Mouse (Mus musculus) fat pad, adult 2 months (tissue): ENCODE measurements around the gene Pitx1.

Source experiments
- DNase-seq: peaks from one replicate; pipeline ENCODE4 v3.0.0-alpha.2; 2011; ENCODE audit warnings: low read depth, low spot score; ENCODE audit errors: extremely low read depth

Gene Pitx1

DNA sequence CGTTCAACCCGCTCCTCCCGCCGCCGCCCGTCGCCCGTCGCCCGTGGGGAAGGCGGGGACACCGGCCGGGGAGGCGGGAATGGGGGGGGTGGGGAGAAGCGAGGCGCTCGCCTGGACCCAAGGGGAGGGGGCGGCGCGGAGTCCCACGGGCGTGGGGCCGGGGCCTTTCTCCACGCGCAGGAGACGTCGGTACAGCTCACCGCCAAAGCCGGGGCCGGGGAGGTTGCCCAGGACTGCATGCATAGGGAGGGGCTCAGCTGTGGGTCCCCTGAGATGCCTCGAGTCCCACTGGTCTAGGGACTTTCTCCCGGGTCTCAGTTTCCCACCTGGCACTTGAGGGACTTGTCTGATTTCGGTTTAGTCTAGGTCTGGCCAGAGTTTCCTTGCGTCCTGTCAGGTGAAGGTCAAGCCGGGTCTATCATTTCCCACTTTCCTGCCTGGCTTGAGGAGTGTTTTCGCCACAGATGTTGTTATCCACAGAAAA lies at the start of gene Pitx1:
Pitx1 (minus strand) TSS at position 51 of the 484 bp plus-strand sequence.
- no peak for DNase-seq

DNA sequence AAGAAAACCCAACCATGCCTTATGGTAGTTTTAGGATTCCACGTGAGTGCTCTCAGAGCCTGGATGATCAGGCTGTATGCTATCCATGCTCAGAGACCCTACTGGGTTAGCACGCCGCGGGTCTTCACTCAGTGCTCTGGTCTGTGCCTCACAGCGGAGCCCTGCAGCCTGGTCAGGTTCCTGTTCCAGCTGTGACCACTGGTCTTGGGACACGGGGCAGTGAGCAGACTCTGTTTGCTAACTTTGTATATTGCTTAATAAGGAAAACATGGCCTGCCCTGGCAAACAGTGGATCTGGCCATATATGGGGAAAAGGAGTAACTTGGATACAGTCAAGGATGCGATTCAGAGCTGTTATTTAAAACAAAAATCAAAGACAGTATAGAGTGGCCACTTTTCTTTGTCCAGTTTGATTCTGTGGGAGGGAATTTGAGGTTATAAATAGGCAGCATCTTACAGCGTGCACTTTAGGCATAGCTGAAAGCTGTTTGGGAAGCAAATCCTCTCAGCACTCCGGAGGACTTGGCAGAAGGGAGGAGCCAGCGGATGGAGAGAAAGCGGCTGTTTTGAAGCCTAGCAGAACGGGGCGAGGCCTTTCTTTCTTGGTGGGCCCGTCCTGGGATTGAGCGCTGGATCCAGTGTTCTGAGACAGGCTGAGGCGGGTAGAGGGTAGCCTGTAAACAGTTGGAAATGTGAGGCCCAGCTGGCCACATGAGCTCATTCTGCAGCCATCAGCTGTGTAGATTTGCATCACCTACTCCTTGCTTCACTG lies 45.6 kb upstream of the Pitx1 start:
- no peak for DNase-seq

GRCm38 (mm10) chr13:55878353-55878752 lies 42.4 kb upstream of the Pitx1 start:
- no peak for DNase-seq

GRCm38 (mm10) chr13:55871410-55871809 lies 35.4 kb upstream of the Pitx1 start:
- DNase-seq, result no peak

DNA sequence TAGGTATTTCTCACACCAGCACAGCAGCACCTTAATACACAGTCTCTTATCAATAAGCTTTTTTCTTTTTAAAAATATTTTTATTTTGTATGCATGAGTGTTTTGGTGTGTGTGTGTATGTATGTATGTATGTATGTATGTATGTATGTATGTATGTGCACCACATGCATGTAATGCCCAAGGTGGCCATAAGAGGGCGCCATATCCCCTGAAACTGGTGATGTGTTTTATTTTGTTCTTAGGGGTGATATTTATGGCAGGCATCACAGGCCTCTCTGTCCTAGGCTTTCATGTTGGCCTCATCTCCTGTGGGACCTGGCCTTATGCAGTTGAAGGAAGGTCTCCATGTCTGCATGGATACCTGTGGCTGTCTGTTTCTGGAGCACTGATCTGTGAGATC lies 34.0 kb upstream of the Pitx1 start:
- DNase-seq, result no peak

DNA sequence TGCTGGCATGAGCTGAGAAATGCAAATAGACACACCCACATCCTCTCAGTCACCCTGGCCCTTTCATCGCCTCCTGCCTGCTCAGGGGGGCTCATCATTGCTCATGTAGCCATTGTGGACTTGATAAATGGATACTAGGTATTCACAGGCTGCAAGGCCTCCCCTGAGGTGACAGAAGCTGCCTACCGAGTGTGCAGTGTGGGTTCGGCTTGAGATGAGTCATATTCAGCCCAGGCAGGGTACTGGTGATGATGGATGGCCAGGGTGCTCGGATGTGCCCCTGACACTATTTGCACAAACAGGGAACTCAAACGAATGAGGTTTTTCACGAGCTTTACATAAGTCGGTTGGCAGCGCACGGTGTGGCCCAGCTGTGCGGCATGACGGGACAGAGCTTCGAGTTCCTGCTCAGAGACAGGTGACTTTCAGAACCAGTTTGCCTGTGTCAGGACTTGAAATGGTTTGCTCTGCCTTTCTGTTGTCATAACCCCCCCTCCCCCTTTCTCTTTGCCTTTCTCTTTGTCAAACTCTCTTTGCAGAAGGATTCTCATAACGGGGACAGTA lies 31.6 kb upstream of the Pitx1 start:
- DNase-seq, result no peak

- DNase-seq, result no peak
Measured at GRCm38 (mm10) chr13:55860483-55860882, 24.5 kb upstream of the Pitx1 start.

DNA sequence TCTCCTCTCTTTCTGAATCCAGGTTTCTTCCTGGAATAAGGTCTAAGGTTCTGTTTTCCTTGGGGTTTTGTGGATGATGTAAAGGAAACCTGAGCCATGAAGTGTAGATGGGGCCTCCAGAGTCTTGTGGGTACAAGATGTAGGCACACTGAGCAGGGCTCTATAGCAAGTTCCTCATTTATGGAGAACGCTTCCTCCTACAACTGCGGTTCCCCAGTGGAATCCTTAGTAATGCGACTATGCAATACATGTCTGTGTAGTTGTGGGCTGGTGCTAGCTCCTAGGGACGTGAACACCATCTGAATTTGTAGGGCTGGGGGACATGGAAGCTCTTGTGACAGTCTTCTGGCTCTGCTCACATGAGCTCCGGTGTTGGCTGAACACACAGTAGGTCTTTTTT lies 22.5 kb upstream of the Pitx1 start:
- no peak for DNase-seq

- no peak for DNase-seq
Measured at GRCm38 (mm10) chr13:55855793-55856192, 19.8 kb upstream of the Pitx1 start.

DNA sequence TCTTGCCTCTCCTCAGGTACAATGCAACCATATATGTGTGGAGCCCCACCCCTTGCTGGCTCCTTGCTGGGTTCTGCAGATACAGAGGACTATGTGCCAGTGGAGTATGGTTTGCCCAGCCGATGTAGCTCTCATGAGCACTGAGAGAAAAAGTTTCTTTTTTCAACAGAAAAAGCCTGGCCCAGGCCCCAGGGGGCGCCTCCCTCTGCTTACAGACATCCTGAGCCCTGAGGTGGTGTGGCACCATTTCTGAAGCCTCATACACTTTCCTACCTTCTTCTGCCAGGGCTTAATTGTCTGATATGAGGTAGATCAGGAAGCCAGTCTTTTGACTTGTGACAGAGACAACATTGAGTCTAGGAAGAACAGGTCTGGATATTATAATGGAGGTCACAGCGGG lies 16.2 kb upstream of the Pitx1 start:
- DNase-seq, result no peak

- no peak for DNase-seq
Measured at GRCm38 (mm10) chr13:55850726-55851125, 14.7 kb upstream of the Pitx1 start.

- no peak for DNase-seq
Measured at GRCm38 (mm10) chr13:55848604-55849190, 12.7 kb upstream of the Pitx1 start.

DNA sequence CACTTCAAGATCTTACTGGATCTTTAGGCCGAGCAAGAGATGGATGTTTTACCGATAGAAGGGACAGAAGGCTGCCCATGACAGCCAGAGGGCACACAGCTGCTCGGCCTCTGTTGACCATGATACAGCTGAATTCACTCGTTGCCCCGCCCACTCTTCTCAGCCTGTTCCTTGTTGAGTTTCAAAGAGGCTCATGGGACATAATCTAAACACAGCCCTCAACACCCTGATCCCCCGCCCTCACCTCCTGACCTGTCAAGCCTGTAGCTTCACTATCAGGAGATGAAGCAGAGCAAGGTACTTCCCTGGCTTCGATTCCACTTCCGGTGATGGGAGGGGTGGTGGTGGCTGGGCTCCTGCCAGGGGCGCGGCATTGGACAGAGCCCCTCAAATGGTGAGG lies 11.8 kb upstream of the Pitx1 start:
- DNase-seq, result no peak

GRCm38 (mm10) chr13:55843700-55844099 lies 7.7 kb upstream of the Pitx1 start:
- no peak for DNase-seq

DNA sequence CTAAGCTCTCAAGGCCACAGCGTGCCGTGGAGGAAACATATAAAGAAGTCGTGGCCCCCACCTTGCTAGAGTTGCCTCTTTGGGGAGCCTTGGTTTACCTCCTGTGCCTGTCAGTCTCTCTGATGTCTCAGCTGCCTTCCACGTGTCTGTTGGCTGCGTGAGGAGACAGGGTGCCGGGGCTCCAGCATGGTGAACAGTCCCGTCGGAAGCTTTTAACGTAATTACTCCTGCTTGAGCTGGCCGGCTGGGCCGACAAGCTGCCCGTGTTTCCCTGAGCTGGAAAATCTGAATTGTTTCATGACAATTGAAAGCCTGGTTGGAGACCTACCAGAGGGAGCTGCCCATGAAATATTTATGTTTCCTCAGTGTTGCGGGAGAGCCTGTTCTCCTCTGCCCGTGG lies 4.2 kb upstream of the Pitx1 start:
- no peak for DNase-seq

DNA sequence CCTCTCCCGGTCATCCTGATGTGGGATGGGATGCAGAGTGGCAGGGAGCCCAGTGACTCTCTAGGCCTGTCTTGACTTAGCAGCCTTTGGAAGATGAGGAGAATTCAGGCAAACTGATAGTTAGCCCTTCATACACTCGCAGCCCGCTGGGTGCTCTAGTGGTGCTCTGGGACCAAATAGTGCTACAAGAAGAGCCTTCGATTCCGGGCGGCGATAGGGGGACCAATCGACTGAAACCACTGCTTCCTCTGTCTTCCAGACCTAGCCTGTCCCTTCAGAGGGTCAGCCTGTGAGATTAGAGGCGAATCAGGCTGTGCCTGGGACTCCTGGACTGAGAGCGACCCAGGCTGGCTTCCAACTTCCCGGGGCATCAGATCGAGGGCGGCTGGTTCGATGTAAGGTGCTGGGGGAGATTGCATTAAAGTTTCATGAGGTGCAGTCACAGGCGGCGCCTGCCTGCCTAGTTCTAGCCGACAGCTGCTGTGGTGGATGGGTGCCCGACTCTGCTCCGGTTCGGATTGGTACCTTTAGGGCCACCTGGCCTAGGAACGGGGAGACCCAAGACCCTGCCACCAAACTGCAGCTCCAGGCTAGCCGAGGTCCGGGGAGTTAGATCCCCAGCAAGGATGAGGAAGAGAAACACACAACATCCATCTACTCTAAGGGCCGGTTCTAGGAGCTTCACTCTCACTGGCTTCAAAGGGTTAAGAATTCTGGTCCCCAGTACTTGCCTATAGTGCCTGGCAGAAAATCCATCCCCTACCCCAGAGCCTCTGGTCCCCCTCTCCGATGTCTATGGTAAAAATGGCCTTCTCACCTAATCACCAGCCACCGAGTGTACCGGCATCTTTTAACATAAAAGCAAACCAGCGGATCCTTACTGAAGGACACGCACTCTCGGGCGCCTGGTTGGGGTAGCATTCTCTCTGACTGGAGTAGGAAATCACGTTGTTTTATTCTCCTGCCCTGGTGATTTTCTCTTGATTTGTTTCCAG lies 1.1 kb upstream of the Pitx1 start:
- DNase-seq, result no peak

DNA sequence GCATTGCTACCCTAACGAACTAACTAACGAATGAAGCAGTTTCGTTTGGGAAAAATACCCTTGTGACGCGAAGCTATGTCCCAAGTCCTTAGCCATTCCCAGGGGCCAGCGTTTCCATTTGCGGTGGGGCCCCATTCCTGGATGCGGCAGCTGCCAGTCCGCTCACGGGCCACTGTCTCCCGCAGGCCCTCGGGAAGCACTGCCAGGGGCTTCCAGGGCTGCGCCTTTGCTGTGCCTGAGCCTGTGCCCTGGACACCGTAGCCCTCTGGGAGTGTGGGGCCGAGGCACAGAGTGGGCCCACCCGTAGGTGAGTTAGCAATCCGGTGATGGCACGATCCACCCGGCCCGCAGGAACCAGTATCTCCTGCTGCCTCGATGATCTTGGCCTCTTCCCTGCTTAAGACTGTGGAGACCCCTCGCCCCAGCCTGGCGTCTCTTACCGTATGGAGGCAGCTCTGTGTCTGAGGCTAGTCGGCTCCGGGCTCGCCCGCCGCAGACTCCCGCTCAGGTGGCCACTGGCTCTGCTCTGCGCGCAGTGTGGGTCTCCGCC lies 369 bp downstream of the Pitx1 start:
- DNase-seq, result no peak

DNA sequence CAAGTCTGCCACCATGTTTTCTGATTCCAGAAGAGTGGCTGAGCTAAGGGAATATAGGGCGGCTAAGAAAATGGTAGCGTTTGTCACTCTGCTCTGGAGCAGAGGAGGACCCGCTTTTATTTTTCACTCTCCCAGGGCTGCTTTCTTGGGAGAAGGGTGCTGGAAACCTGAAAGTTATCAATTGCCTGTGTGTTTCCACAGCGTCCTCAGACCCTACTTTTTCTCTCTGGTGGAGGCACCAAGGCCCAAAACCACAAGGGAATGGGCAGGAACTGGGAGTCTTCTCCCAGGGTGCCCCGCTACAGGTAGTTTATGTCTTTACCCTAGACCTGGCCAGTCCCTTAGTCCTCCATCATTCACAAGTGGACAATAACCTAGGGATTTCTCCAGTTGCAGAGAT lies 1.3 kb downstream of the Pitx1 start:
- DNase-seq, result no peak

DNA sequence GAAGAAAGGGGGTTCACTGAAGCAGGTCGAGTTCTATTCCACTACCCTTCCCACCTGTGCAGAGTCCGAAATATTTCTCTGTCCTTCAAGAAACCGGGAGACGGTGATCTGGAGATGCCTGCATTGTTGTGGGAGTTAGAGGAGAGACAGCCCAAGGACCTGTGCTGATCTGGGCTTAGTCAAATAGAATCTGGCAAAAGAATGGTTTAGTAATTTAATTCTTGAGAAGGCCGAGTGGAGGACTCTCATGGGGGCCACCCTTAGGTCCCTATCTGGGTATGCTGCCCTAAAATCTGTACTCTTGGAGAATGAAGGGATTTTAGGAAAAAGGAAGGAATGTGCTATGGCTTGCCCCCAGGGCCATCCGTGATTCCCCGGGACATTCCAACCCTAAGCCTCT lies 2.1 kb downstream of the Pitx1 start:
- DNase-seq, result no peak

DNA sequence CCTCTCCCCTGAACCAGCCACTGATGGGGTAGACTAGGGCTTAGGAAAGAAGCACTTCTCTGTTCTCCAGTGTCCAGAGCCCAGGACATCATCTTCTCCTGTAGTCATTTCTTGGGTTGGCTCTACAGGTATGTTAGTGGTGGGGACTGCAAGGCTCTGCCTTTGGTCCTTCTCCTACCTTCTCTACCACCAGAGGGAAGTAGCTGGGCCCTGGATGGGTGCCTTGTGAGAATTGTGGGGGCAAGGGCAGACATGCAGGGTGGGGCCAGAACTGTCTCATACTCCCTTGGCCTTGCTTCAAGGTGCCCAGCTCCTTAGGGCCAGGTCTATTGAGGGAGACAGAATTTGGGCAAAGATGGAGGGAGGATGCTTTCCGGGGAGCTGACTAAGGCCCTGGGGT lies 3.4 kb downstream of the Pitx1 start:
- no peak for DNase-seq

GRCm38 (mm10) chr13:55831722-55832160 lies 4.3 kb downstream of the Pitx1 start:
- no peak for DNase-seq
